Mouse (Mus musculus): ENCODE measurements around the gene Sptbn1.

The Sptbn1 gene

DNA sequence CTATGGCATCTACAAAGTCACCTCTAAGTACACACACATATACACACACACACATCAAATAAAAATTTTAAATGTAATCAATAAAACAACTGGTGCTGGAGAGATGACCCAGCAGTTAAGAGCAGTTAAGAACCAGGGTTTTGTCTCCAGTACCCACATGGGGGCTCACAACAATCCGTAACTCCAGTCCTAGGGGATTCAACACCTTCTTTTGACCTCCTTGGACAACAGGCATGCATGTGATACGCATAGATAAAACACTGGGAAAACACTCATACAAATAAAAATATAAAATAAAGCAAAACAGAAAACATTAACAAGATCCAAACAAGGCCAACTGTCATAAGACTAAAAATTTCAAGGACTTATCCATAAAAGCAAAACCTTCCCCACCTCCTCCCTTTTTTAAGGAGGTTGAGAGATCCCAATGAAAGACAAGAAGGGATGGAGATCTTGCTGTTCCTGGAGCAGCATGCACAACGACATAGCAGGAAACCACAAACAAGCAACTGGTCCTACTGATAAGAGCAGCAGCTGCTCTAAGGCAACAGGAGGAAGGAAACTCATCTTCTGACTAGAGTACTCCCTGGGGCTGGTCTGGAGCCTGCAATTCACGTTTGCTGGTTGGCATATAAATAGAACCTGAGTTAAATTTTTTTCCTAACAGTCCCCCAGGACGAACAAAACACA lies 102.0 kb downstream of the Sptbn1 start:
- no peaks in the 10 kb centered on the region for H3K27me3 ChIP-seq (ENCODE audit: insufficient read depth, low read length)
- no peak overlapping the region for H3K4me3 ChIP-seq (replicated peaks; ENCODE audit: low read length)
- H3K9me3 ChIP-seq (ENCODE audit: low read length): no peaks in the 10 kb centered on the region
- no peak for TF ChIP-seq NANOG (IDR thresholded peaks at IDR 0.05; ENCODE audit: borderline replicate concordance, low read length)
- TF ChIP-seq CTCF (conservative IDR thresholded peaks at IDR 0.05; ENCODE audit: low read length): no peak
- TF ChIP-seq POU5F1 (IDR thresholded peaks at IDR 0.05; ENCODE audit: borderline replicate concordance, low read length): no peak
- H3K4me1 ChIP-seq (replicated peaks; ENCODE audit: low read depth, low read length): peaks cover 61% of the 10 kb centered on the region
- peaks cover 23% of the 10 kb centered on the region for H3K36me3 ChIP-seq (ENCODE audit: insufficient read depth, low read length)

DNA sequence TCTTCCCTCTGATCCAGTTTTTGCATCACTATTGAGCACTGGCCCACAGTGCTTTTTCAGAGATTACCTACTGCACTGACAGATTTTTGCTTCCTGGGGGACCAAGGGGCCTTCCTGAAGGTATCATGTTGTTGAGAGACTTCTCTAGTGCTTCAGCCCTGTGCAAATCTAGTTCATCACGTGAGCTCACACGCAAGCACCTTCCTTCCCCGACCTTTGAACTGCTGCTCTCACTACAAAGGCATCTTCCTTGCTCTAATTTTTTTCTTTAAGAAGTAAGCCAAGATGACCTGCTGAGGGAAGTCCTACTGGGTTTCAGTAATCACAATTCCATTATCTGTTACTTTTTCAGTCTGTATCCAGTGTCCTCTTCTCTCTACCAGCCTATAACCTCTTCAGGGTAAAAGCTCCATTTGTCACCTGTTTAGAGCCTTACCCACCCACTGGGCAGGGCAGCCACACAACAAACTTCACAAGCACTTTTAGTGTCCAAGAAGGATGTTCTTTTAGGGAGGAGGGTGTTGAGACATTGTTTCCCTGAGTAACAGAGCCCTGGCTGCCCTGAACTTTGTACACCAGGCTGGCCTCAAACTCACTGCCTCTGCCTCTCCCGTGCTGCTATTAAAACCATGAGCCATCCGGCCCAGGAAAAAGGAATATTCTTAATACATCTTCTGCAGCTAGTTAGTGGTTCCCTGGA lies 103.3 kb downstream of the Sptbn1 start:
- no peaks in the 10 kb centered on the region for H3K9me3 ChIP-seq (ENCODE audit: low read length)
- H3K27me3 ChIP-seq (ENCODE audit: insufficient read depth, low read length): no peaks in the 10 kb centered on the region
- H3K36me3 ChIP-seq (ENCODE audit: insufficient read depth, low read length): peaks cover 27% of the 10 kb centered on the region
- TF ChIP-seq NANOG (IDR thresholded peaks at IDR 0.05; ENCODE audit: borderline replicate concordance, low read length) (no peak), POU5F1 (IDR thresholded peaks at IDR 0.05; ENCODE audit: borderline replicate concordance, low read length) (no peak), CTCF (conservative IDR thresholded peaks at IDR 0.05; ENCODE audit: low read length) (no peak)
- H3K4me1 ChIP-seq (replicated peaks; ENCODE audit: low read depth, low read length): peaks cover 74% of the 10 kb centered on the region
- H3K4me3 ChIP-seq (replicated peaks; ENCODE audit: low read length): no peak overlapping the region

DNA sequence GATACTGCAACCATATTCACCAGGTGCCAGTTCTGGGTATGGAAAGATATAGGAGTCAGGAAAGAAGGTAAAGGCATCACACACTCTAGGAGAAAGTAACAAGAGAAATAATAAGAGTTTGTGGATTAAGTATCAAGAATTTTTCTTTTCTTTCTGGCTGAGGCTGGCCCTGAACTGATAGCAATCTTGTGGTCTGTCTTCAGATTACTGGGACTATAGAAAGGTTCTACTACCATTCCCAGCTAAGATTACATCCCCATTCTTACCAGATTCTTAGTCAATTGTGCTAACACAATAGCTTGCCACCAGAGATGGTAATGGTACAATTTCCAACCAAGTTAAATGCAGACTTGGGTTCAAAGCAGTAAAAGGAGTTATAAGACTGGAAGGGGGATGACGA lies 104.1 kb downstream of the Sptbn1 start:
- no peaks in the 10 kb centered on the region for H3K9me3 ChIP-seq (ENCODE audit: low read length)
- H3K4me3 ChIP-seq (replicated peaks; ENCODE audit: low read length): no peak overlapping the region
- peaks cover 35% of the 10 kb centered on the region for H3K36me3 ChIP-seq (ENCODE audit: insufficient read depth, low read length)
- H3K27me3 ChIP-seq (ENCODE audit: insufficient read depth, low read length): no peaks in the 10 kb centered on the region
- peaks cover 82% of the 10 kb centered on the region for H3K4me1 ChIP-seq (replicated peaks; ENCODE audit: low read depth, low read length)
- no peak for TF ChIP-seq POU5F1 (IDR thresholded peaks at IDR 0.05; ENCODE audit: borderline replicate concordance, low read length)
- TF ChIP-seq CTCF (conservative IDR thresholded peaks at IDR 0.05; ENCODE audit: low read length): no peak
- no peak for TF ChIP-seq NANOG (IDR thresholded peaks at IDR 0.05; ENCODE audit: borderline replicate concordance, low read length)

- no peaks in the 10 kb centered on the region for H3K9me3 ChIP-seq (ENCODE audit: low read length)
- no peak overlapping the region for H3K4me3 ChIP-seq (replicated peaks; ENCODE audit: low read length)
- peaks cover 90% of the 10 kb centered on the region for H3K4me1 ChIP-seq (replicated peaks; ENCODE audit: low read depth, low read length)
- TF ChIP-seq NANOG (IDR thresholded peaks at IDR 0.05; ENCODE audit: borderline replicate concordance, low read length) (no peak), POU5F1 (IDR thresholded peaks at IDR 0.05; ENCODE audit: borderline replicate concordance, low read length) (no peak), CTCF (conservative IDR thresholded peaks at IDR 0.05; ENCODE audit: low read length) (no peak)
- peaks cover 43% of the 10 kb centered on the region for H3K36me3 ChIP-seq (ENCODE audit: insufficient read depth, low read length)
- no peaks in the 10 kb centered on the region for H3K27me3 ChIP-seq (ENCODE audit: insufficient read depth, low read length)
These were observed 104.9 kb downstream of the Sptbn1 start for GRCm38 (mm10) chr11:30163081-30163480.

GRCm38 (mm10) chr11:30161744-30162143 lies 106.2 kb downstream of the Sptbn1 start:
- peak overlapping the region; percentile 20; the same call in 1 of the 2 replicates for H3K4me3 ChIP-seq (replicated peaks; ENCODE audit: low read length)
- H3K27me3 ChIP-seq (ENCODE audit: insufficient read depth, low read length): no peaks in the 10 kb centered on the region
- H3K36me3 ChIP-seq (ENCODE audit: insufficient read depth, low read length): peaks cover 45% of the 10 kb centered on the region
- H3K9me3 ChIP-seq (ENCODE audit: low read length): no peaks in the 10 kb centered on the region
- TF ChIP-seq POU5F1 (IDR thresholded peaks at IDR 0.05; ENCODE audit: borderline replicate concordance, low read length): no peak
- TF ChIP-seq CTCF (conservative IDR thresholded peaks at IDR 0.05; ENCODE audit: low read length): no peak
- TF ChIP-seq NANOG (IDR thresholded peaks at IDR 0.05; ENCODE audit: borderline replicate concordance, low read length): no peak
- peaks cover 93% of the 10 kb centered on the region for H3K4me1 ChIP-seq (replicated peaks; ENCODE audit: low read depth, low read length)

DNA sequence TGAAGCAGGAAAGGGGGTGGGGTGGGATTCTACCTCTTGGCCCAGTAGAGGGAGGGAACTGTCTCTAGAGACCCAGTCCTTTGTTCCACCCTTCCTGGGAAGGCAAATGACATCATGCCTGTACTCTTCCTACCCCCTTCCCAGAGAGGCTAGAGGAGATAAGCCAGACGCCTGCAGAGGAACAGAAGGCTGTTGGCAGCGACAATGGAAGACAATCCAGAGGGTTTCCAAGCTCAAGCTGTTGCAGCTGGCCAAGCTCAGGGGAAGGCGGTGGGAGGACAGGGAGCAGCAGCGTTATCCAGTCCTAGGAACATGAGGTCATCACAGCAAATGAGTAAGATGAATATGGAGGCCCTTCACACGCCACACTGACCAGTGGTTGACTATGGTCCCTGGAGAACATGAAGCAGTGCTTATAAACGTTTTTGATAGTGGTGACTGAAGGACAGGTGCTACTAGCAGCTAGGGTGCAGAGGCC lies 106.8 kb downstream of the Sptbn1 start:
- no peaks in the 10 kb centered on the region for H3K27me3 ChIP-seq (ENCODE audit: insufficient read depth, low read length)

GRCm38 (mm10) chr11:30160625-30161172 lies 107.3 kb downstream of the Sptbn1 start:
- H3K27me3 ChIP-seq (ENCODE audit: insufficient read depth, low read length): no peaks in the 10 kb centered on the region
- peak overlapping the region; percentile 20; the same call in 1 of the 2 replicates for H3K4me3 ChIP-seq (replicated peaks; ENCODE audit: low read length)
- no peak for TF ChIP-seq POU5F1 (IDR thresholded peaks at IDR 0.05; ENCODE audit: borderline replicate concordance, low read length)
- no peak for TF ChIP-seq CTCF (conservative IDR thresholded peaks at IDR 0.05; ENCODE audit: low read length)
- TF ChIP-seq NANOG (IDR thresholded peaks at IDR 0.05; ENCODE audit: borderline replicate concordance, low read length): no peak
- peaks cover 93% of the 10 kb centered on the region for H3K4me1 ChIP-seq (replicated peaks; ENCODE audit: low read depth, low read length)
- H3K9me3 ChIP-seq (ENCODE audit: low read length): no peaks in the 10 kb centered on the region
- H3K36me3 ChIP-seq (ENCODE audit: insufficient read depth, low read length): peaks cover 48% of the 10 kb centered on the region

More for the DNA sequence above, 106.8 kb downstream of the Sptbn1 start:
- Histone ChIP-seq H3K4me1 (replicated peaks; ENCODE audit: low read depth, low read length) (peaks cover 94% of the 10 kb centered on the region), H3K9me3 (ENCODE audit: low read length) (no peaks in the 10 kb centered on the region), H3K36me3 (ENCODE audit: insufficient read depth, low read length) (peaks cover 44% of the 10 kb centered on the region), H3K4me3 (replicated peaks; ENCODE audit: low read length) (peak overlapping the region; percentile 20; the same call in 1 of the 2 replicates)
- TF ChIP-seq CTCF (conservative IDR thresholded peaks at IDR 0.05; ENCODE audit: low read length): no peak
- TF ChIP-seq NANOG (IDR thresholded peaks at IDR 0.05; ENCODE audit: borderline replicate concordance, low read length): no peak
- no peak for TF ChIP-seq POU5F1 (IDR thresholded peaks at IDR 0.05; ENCODE audit: borderline replicate concordance, low read length)

DNA sequence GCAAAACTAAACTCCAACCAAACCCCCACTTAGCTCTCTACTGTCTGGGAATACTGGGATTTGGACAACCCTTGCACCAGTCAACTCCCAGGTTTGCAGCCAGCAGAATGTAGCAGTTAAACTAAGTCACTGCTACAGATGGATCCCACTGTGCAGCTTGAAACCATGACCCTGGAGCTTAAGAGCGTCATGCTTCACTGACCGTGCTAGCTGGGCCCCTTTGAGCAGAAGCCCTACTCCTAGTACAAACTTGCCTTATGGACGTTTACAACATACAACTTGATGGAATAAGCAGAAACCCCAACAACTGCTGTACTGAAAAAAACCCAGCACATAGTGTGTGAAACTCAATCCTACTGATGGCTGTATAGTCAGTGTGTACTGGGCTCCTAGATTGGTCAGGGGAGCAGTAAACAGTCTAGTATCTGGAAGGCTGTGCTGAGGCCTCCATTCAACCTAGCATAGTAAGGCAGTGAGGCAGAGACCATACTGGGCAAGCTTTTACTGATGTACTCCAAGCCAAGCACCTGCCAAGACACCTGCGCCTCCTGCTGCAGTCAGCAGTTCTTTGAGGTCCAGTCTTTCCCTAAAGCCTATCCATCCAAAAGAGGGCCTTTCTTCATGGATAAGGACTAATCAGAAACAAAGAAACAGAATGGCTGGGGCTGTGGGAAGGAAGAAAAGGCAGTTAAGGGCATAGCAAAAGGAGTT lies 108.3 kb downstream of the Sptbn1 start:
- H3K27me3 ChIP-seq (ENCODE audit: insufficient read depth, low read length): no peaks in the 10 kb centered on the region
- H3K4me1 ChIP-seq (replicated peaks; ENCODE audit: low read depth, low read length): peaks cover 87% of the 10 kb centered on the region
- H3K4me3 ChIP-seq (replicated peaks; ENCODE audit: low read length): no peak overlapping the region
- H3K9me3 ChIP-seq (ENCODE audit: low read length): no peaks in the 10 kb centered on the region
- TF ChIP-seq POU5F1 (IDR thresholded peaks at IDR 0.05; ENCODE audit: borderline replicate concordance, low read length): no peak
- no peak for TF ChIP-seq CTCF (conservative IDR thresholded peaks at IDR 0.05; ENCODE audit: low read length)
- no peak for TF ChIP-seq NANOG (IDR thresholded peaks at IDR 0.05; ENCODE audit: borderline replicate concordance, low read length)
- peaks cover 50% of the 10 kb centered on the region for H3K36me3 ChIP-seq (ENCODE audit: insufficient read depth, low read length)

Data from E14TG2a.4 (cell line).